Mouse (Mus musculus) hindbrain, embryonic 10.5 days (tissue): ENCODE data around the gene AC161166.1. TPM values are rescaled to one million over a fixed set of nuclear protein-coding genes. Genes with fewer than 3 reads are reported as not detected.

Source experiments
- DNase-seq: peaks from one replicate; pipeline ENCODE4 v3.0.0-alpha.2; 2017; ENCODE audit warnings: low spot score
- H3K27ac ChIP-seq: fragments of 300-500 bp; sonication (generic); 2 replicates; pipeline ENCODE4 v1.5.1; 2016; ENCODE audit warnings: mild to moderate bottlenecking, moderate library complexity
- H3K27me3 ChIP-seq: fragments of 300-500 bp; sonication (generic); 2 replicates; pipeline ENCODE4 v1.6.1; 2016; ENCODE audit warnings: mild to moderate bottlenecking; ENCODE audit not compliant: poor library complexity, insufficient read depth, severe bottlenecking
- H3K36me3 ChIP-seq: fragments of 300-500 bp; sonication (generic); 2 replicates; pipeline ENCODE4 v1.6.1; 2016; ENCODE audit warnings: mild to moderate bottlenecking, moderate library complexity
- H3K4me1 ChIP-seq: fragments of 300-500 bp; sonication (generic); replicated peaks from 2 replicates; pipeline ENCODE4 v1.6.1; 2016; ENCODE audit warnings: mild to moderate bottlenecking
- H3K4me3 ChIP-seq: fragments of 300-500 bp; sonication (generic); 2 replicates; pipeline ENCODE4 v1.5.1; 2016; ENCODE audit warnings: mild to moderate bottlenecking, moderate library complexity
- H3K9me3 ChIP-seq: fragments of 300-500 bp; sonication (generic); 2 replicates; pipeline ENCODE4 v1.6.1; 2016; ENCODE audit warnings: mild to moderate bottlenecking, moderate library complexity
- WGBS: fragments of 180-500 bp; shearing (Covaris S2); methylation state at CpG from one replicate; pipeline ENCODE4 v1.1.7; 2016; 5-methylcytosine and 5-hydroxymethylcytosine counted together
- polyA plus RNA-seq: library from polyadenylated mRNA; unstranded; fragments of >200 nt; fragmentation: Nextera tagmentation; extraction: Ambion mirVana; gene quantifications from 2 replicates; pipeline ENCODE4 v1.2.1, GENCODE M21; 2016

AC161166.1 gene
- polyA plus RNA-seq, 1 experiment from 2014 or later, result 1.1 TPM

DNA sequence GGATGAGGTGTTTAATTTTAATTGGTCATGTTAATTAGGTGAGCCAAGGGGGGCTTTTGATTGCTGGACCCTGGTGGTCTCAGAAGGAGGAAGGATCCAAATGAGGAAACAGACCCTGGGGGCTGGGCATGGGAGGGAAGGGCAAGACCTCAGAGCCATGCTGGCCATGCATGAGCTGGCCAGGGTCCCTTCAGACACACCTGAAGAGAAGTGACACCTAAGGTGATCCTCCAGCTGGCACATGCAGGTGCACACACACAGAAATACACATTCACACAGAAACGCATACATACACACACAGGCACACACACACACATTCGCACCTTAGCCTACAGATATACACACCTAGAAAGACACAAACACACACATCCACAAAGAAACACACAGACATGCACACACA is 32.6 kb downstream of the AC161166.1 start:
- Histone ChIP-seq H3K4me1 (peaks cover 47% of the 10 kb centered on the region), H3K27me3 (peaks cover 51% of the 10 kb centered on the region), H3K36me3 (no peaks in the 10 kb centered on the region), H3K9me3 (0 out of 2 replicates have a peak, but pooled peaks cover 2% of the 10 kb centered on the region), H3K27ac (no peak overlapping the region), H3K4me3 (no peak overlapping the region)
- 96% methylated on average over 2 of the region's 2 CpGs for WGBS
- no peak for DNase-seq

DNA sequence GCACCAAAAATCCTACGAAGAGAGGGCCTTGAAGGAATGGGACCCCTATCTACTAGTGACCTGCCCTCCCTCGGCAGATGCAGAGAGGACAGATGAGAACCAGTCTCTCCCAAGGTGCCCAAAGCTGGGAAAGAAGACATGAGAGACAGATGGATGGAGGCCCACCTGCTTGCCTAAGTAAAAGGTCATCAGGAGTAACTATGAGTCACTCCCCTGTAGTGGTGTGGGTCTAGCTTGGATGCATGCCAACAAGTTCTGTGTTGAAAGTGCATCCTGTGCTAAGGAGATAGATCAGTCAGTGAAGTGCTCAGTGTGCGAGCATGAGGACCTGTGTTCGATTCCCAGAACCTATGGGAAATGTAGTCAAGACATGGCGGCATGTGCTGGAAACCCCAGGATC is 33.3 kb downstream of the AC161166.1 start:
- 0 out of 2 replicates have a peak, but pooled peaks cover 2% of the 10 kb centered on the region for H3K9me3 ChIP-seq
- H3K4me3 ChIP-seq, result no peak overlapping the region
- 89% methylated on average over 5 of the region's 5 CpGs for WGBS
- DNase-seq, result no peak
- H3K27me3 ChIP-seq, result peaks cover 43% of the 10 kb centered on the region
- peaks cover 40% of the 10 kb centered on the region for H3K4me1 ChIP-seq
- H3K27ac ChIP-seq, result no peak overlapping the region
- no peaks in the 10 kb centered on the region for H3K36me3 ChIP-seq

GRCm38 (mm10) chr7:24476856-24477255 is 35.4 kb downstream of the AC161166.1 start:
- WGBS, result 83% methylated on average over 7 of the region's 7 CpGs
- Histone ChIP-seq H3K27me3 (peaks cover 32% of the 10 kb centered on the region), H3K36me3 (no peaks in the 10 kb centered on the region), H3K27ac (no peak overlapping the region), H3K4me3 (no peak overlapping the region), H3K9me3 (0 out of 2 replicates have a peak, but pooled peaks cover 2% of the 10 kb centered on the region), H3K4me1 (peaks cover 22% of the 10 kb centered on the region)
- DNase-seq, result no peak

GRCm38 (mm10) chr7:24476338-24476737 is 35.9 kb downstream of the AC161166.1 start:
- no peak overlapping the region for H3K4me3 ChIP-seq
- H3K27me3 ChIP-seq, result peaks cover 30% of the 10 kb centered on the region
- H3K4me1 ChIP-seq, result peaks cover 18% of the 10 kb centered on the region
- DNase-seq, result no peak
- 0 out of 2 replicates have a peak, but pooled peaks cover 2% of the 10 kb centered on the region for H3K9me3 ChIP-seq
- 79% methylated on average over 8 of the region's 8 CpGs for WGBS
- no peaks in the 10 kb centered on the region for H3K36me3 ChIP-seq
- H3K27ac ChIP-seq, result no peak overlapping the region

DNA sequence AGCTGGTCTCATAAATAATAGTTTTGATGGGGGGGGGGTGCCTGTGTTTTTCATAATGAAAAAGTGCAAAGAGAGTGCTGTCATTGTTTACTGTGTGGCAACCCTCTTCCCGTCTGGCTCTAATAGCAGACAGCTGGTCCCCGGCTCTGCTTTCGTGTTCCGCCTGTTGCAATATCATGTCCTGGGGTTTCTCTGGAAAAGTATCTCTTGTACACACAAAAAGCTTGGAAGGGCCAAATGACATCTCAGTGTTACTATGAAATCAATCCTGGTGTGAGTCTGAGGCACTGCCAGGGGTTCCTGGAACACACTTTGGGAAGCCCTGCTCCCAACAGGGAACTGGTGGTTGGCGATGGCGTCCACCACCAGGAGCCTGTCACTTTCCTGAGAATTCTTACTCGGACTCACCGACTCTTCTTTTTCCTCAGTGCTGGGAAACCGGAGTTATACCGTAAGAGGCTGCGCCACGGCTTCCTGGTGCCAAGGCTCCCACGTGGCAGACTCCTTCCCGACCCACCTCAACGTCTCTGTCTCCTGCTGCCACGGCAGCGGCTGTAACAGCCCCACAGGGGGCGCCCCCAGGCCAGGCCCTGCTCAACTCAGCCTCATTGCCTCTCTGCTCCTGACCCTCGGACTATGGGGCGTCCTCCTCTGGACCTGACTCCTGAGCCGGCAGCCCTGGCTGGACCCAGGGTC is 37.3 kb downstream of the AC161166.1 start:
- H3K9me3 ChIP-seq, result 0 out of 2 replicates have a peak, but pooled peaks cover 7% of the 10 kb centered on the region
- H3K27ac ChIP-seq, result no peak overlapping the region; the same call in 1 of the 2 replicates
- peaks cover 5% of the 10 kb centered on the region for H3K4me1 ChIP-seq
- H3K4me3 ChIP-seq, result 0 out of 2 replicates have a peak overlapping the region, but pooled peaks have one; percentile 4
- WGBS, result 36% methylated on average over 21 of the region's 21 CpGs
- H3K27me3 ChIP-seq, result peaks cover 16% of the 10 kb centered on the region
- DNase-seq, result peak; percentile 21
- H3K36me3 ChIP-seq, result no peaks in the 10 kb centered on the region

DNA sequence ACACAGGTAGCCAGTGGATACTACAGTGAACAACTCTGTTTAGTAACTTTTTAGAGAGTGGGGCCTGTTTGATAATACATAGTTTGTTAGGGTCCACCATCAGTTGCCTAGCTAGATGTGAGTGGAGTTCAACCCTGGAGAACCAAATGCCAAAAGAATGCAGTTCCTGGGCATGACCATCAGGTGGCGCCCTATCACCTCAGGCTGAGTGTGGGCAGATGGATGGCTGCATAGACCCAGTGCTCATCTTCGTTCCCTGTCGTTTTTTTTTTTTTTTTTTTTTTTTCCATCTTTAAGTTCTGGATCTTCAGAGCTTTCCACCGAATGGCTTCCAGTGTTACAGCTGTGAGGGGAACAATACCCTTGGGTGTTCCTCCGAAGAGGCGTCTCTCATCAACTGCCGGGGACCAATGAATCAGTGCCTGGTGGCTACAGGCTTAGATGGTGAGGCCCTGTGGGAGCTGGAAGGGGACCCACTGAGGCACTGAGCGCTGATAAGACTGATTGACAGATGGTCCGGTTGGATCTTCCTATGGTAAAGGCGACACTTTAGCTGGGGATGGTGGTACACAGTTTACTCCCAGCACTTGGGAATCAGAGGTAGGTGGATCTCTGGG is 38.2 kb downstream of the AC161166.1 start:
- 48% methylated on average over 10 of the region's 10 CpGs for WGBS
- no peak overlapping the region for H3K4me3 ChIP-seq
- no peak overlapping the region for H3K27ac ChIP-seq
- H3K36me3 ChIP-seq, result no peaks in the 10 kb centered on the region
- peak; percentile 71 for DNase-seq
- H3K27me3 ChIP-seq, result peaks cover 7% of the 10 kb centered on the region; the same call in 1 of the 2 replicates
- H3K9me3 ChIP-seq, result peaks cover 14% of the 10 kb centered on the region; the same call in 1 of the 2 replicates
- peaks cover 4% of the 10 kb centered on the region for H3K4me1 ChIP-seq

GRCm38 (mm10) chr7:24472937-24473336 is 39.3 kb downstream of the AC161166.1 start:
- 74% methylated on average over 7 of the region's 7 CpGs for WGBS
- Histone ChIP-seq H3K4me3 (no peak overlapping the region), H3K4me1 (peaks cover 4% of the 10 kb centered on the region), H3K27me3 (no peaks in the 10 kb centered on the region), H3K36me3 (no peaks in the 10 kb centered on the region), H3K9me3 (peaks cover 14% of the 10 kb centered on the region; the same call in 1 of the 2 replicates), H3K27ac (no peak overlapping the region)
- peak; percentile 30 for DNase-seq

GRCm38 (mm10) chr7:24472442-24472841 is 39.8 kb downstream of the AC161166.1 start:
- Histone ChIP-seq H3K4me3 (no peak overlapping the region), H3K27ac (no peak overlapping the region), H3K27me3 (no peaks in the 10 kb centered on the region), H3K9me3 (peaks cover 12% of the 10 kb centered on the region; the same call in 1 of the 2 replicates), H3K4me1 (peaks cover 4% of the 10 kb centered on the region), H3K36me3 (no peaks in the 10 kb centered on the region)
- 87% methylated on average over 6 of the region's 6 CpGs for WGBS
- DNase-seq, result no peak

DNA sequence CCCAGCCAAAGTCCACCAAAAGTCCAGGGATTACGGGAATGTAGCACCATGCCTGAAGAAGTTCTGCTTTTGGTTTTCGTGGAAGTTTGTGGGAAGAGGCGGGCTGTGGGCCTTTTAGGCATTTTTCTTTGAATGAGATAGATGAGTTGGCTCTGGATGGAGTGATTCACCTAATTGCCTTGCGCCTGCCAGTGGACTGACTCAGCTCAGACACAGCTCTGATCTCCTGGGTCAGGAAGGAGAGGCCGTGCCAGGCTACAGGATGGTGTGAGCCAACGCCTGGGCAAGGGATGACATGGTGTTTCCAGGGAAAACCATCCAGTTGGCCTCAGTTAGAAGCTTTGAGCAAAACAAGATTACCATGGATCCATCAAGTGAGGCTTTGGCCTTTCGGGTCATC is 41.9 kb downstream of the AC161166.1 start:
- Histone ChIP-seq H3K9me3 (peaks cover 12% of the 10 kb centered on the region; the same call in 1 of the 2 replicates), H3K4me3 (no peak overlapping the region), H3K36me3 (no peaks in the 10 kb centered on the region), H3K27me3 (no peaks in the 10 kb centered on the region), H3K27ac (no peak overlapping the region), H3K4me1 (peaks cover 4% of the 10 kb centered on the region)
- 95% methylated on average over 7 of the region's 7 CpGs for WGBS
- DNase-seq, result no peak

- no peak overlapping the region for H3K4me3 ChIP-seq
- WGBS, result 89% methylated on average over 3 of the region's 3 CpGs
- no peak overlapping the region for H3K27ac ChIP-seq
- no peaks in the 10 kb centered on the region for H3K4me1 ChIP-seq
- no peaks in the 10 kb centered on the region for H3K36me3 ChIP-seq
- H3K27me3 ChIP-seq, result no peaks in the 10 kb centered on the region
- peaks cover 12% of the 10 kb centered on the region; the same call in 1 of the 2 replicates for H3K9me3 ChIP-seq
- DNase-seq, result no peak
Observed at GRCm38 (mm10) chr7:24469126-24469525, 43.1 kb downstream of the AC161166.1 start.

DNA sequence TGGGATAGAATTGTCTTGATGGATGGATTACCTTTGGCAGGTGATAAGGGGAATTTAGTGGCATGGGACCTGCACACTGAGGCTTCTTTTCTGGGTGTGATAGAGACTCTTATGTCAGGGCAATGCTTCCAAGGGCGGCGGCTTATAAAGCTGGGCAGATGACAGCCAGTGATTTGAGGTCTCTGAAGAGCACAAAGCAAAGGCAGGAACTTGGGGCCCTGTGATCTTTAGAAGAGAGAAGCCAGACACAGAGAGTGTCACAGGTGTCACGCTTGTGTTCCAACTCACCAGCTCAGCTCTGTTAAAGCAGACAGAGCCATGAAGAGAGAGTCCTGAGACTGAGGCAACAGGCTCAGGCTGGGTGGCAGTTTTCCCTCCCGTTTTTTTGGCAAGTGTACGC is 44.4 kb downstream of the AC161166.1 start:
- Histone ChIP-seq H3K27ac (no peak overlapping the region), H3K27me3 (peaks cover 5% of the 10 kb centered on the region; the same call in 1 of the 2 replicates), H3K4me1 (peaks cover 5% of the 10 kb centered on the region), H3K9me3 (peaks cover 12% of the 10 kb centered on the region; the same call in 1 of the 2 replicates), H3K36me3 (no peaks in the 10 kb centered on the region), H3K4me3 (no peak overlapping the region)
- 88% methylated on average over 5 of the region's 5 CpGs for WGBS
- DNase-seq, result no peak

DNA sequence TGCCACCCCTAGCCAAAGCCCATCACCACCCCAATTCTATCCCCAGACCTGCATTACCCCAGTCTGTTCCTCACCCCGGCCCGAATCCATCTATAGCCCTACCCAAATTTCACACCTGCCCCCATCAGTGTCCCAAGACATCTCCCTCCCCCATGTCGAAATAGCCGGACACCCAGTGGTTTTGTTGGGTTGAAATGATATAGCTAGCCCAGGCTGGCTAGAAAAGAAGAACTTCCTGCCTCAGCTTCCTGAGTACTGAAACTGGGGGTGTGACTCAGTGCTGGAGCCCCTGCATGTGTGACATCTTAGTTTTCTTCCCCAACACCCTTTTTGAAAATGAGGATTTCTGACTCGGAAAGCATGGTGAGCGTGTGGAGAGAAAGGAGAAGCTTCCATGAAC is 45.4 kb downstream of the AC161166.1 start:
- peaks cover 12% of the 10 kb centered on the region; the same call in 1 of the 2 replicates for H3K9me3 ChIP-seq

More for the DNA sequence above, 45.4 kb downstream of the AC161166.1 start:
- WGBS, result 91% methylated on average over 6 of the region's 6 CpGs
- peaks cover 11% of the 10 kb centered on the region; the same call in 1 of the 2 replicates for H3K27me3 ChIP-seq
- no peaks in the 10 kb centered on the region for H3K36me3 ChIP-seq
- H3K4me1 ChIP-seq, result peaks cover 13% of the 10 kb centered on the region
- no peak for DNase-seq
- H3K4me3 ChIP-seq, result no peak overlapping the region
- H3K27ac ChIP-seq, result no peak overlapping the region
